Mouse (Mus musculus): Measurements from ENCODE around the gene Ubl3.

Gene Ubl3

GRCm38 (mm10) chr5:148527632-148528031, 25.0 kb downstream of the Ubl3 start:
- DNase-seq (ENCODE audit: extremely low spot score, low spot score) = no peak

GRCm38 (mm10) chr5:148526631-148527030, 26.0 kb downstream of the Ubl3 start:
- DNase-seq (ENCODE audit: extremely low spot score, low spot score) = no peak

DNA sequence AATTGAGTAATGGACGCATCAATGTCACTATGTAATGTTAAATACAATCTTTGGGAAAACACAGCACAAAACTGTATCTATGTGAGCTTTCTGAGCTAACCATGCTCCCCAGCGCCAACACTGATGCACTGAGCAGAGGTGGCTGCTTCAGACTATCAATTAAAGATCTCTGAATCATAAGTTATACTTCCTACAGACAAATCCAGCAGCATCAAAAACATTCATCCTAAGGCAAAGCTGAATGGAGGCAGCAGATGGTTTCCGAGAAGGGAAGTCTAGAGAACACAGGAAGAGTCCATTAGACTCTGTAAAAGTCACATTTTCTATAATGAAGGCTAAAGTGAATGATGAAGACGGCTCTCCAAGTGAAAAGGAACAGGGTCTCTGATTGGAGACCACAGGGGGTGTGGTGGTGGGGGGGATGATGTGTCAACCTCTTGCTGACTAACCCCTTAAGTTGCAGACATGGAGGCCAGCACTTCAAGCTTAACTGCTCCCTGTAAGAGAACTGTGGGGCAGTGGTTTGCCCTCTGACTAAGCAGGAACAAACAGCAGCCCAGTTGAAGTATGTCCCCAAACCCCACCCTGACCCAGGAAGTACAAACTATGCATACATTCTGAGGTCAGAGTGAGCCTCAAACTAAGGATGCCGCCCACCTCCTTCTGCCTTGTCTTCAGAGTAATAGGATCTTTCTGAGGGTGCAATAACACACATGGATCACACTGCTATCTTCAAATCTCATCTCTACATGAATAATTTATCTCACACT, 29.2 kb downstream of the Ubl3 start:
- no peak for DNase-seq (ENCODE audit: extremely low spot score, low spot score)

DNA sequence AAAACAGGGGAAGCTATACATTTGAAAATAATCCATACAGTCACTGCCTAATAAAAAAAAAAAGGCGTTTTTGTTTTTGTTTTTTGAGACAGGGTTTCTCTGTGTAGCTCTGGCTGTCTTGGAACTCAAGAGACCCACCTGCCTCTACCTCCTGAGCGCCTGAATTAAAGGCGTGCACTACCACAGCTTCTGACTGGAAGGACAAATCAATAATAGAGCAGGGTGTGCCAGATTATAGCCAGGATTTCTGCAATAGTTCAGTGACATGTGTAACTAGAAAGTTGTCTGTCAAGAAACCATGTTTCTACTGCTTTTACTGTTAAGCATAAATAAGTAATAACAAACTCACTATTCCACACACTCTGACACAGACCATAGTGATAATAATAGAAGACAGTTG, 30.2 kb downstream of the Ubl3 start:
- DNase-seq (ENCODE audit: extremely low spot score, low spot score) = no peak

GRCm38 (mm10) chr5:148517445-148517844, 35.1 kb downstream of the Ubl3 start:
- no peak for DNase-seq (ENCODE audit: extremely low spot score, low spot score)

- no peak for DNase-seq (ENCODE audit: extremely low spot score, low spot score)
These were observed 40.4 kb downstream of the Ubl3 start for GRCm38 (mm10) chr5:148512042-148512640.

GRCm38 (mm10) chr5:148510265-148510664, 42.3 kb downstream of the Ubl3 start:
- no peak for DNase-seq (ENCODE audit: extremely low spot score, low spot score)

- no peak for DNase-seq (ENCODE audit: extremely low spot score, low spot score)
These were observed 42.9 kb downstream of the Ubl3 start for GRCm38 (mm10) chr5:148509731-148510130.

DNA sequence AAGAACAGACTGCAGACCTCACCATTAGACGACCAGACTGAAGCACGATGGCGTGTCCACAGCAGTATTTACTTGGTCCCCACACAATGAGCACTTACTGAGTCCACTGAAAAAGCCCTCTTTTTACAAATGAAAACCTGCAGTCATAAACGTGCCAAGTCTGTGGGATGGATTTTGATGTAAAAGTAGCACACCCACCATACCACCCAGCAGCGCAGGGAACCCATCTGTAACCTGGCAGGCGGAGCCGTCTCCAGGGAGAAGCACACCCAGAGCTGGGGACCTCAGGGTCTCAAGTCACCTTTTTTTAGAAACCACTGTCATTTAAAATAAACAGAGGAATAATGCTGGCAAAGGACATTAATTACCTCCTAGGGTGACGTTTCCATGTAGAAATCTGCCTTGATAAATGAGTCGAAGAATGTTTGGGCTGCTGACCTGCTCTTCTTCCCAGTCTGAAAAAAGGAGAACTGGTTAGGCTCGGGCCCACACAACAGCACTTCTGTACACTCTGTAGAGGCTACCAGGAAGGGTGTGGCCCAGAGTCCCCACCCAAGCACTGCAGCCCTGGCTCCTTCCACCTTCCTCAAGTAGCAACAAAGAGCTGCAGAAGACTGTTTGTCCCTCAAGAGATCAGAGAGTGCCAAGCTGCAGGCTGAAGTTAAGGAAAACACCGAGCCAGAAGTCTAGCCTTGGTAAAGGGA, 43.5 kb downstream of the Ubl3 start:
- DNase-seq (ENCODE audit: extremely low spot score, low spot score) = no peak

GRCm38 (mm10) chr5:148505381-148505780, 47.2 kb downstream of the Ubl3 start:
- no peak for DNase-seq (ENCODE audit: extremely low spot score, low spot score)

GRCm38 (mm10) chr5:148502237-148502636, 50.4 kb downstream of the Ubl3 start:
- no peak for DNase-seq (ENCODE audit: extremely low spot score, low spot score)

GRCm38 (mm10) chr5:148501228-148501957, 51.2 kb downstream of the Ubl3 start:
- DNase-seq (ENCODE audit: extremely low spot score, low spot score) = no peak

- no peak for DNase-seq (ENCODE audit: extremely low spot score, low spot score)
These were observed 52.1 kb downstream of the Ubl3 start for GRCm38 (mm10) chr5:148500516-148500915.

GRCm38 (mm10) chr5:148499616-148500015, 53.0 kb downstream of the Ubl3 start:
- no peak for DNase-seq (ENCODE audit: extremely low spot score, low spot score)

- DNase-seq (ENCODE audit: extremely low spot score, low spot score) = no peak
These were observed 56.6 kb downstream of the Ubl3 start for GRCm38 (mm10) chr5:148495991-148496390.

- no peak for DNase-seq (ENCODE audit: extremely low spot score, low spot score)
These were observed 57.4 kb downstream of the Ubl3 start for GRCm38 (mm10) chr5:148495173-148495572.

- no peak for DNase-seq (ENCODE audit: extremely low spot score, low spot score)
These were observed 58.3 kb downstream of the Ubl3 start for GRCm38 (mm10) chr5:148494249-148494648.

- no peak for DNase-seq (ENCODE audit: extremely low spot score, low spot score)
These were observed 59.6 kb downstream of the Ubl3 start for GRCm38 (mm10) chr5:148493025-148493424.

- DNase-seq (ENCODE audit: extremely low spot score, low spot score) = no peak
These were observed 62.2 kb downstream of the Ubl3 start for GRCm38 (mm10) chr5:148490391-148490790.

GRCm38 (mm10) chr5:148489724-148490193, 62.8 kb downstream of the Ubl3 start:
- DNase-seq (ENCODE audit: extremely low spot score, low spot score) = no peak

DNA sequence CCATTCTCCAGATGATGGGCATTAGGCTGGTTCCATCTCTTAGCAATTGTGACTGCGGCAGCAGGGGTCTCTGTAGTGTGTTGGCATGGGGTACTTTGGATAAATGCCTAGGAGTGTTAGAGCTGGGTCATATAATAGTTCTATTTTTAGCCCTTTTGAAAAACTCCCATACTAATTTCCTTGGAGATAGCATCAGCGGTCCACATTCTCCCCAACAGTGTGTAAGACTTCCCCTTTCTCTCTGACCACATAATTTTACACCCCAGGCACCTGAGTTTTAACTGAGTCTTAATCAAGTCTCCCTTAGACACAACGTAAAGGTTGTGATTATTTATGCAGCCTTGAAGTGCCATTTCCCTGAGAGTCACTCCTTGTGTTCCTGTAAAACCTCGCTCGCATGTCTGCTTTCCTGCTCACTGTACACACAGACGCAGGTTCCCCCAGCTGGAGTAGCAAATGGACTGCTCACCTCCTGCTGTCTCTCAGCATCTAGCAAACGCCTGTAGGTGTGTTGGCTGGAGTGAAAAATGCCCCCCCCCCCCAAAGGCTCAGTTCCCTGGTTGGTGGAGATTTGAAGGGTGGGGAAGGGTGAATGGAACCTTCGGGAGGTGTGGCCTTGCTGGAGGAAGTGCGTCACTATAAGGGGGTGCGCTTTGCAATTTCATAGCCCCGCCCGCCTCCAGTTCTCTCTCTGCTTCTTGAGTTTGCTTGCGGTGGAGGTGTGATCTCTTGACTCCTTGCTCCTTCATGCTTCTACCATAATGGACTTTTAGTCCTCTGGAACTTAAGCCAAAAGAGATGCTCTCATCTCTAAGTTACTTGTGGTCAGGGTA, 63.5 kb downstream of the Ubl3 start:
- no peak for DNase-seq (ENCODE audit: extremely low spot score, low spot score)
